Mouse (Mus musculus): ENCODE results near the gene Fnip1.

Gene Fnip1

GRCm38 (mm10) chr11:54554970-54555369, 117.0 kb downstream of the Fnip1 start:
- no peak for DNase-seq (ENCODE audit: low spot score)

- DNase-seq (ENCODE audit: low spot score), result peak; percentile 10
Measured at GRCm38 (mm10) chr11:54562761-54563160, 124.8 kb downstream of the Fnip1 start.
